ENCODE assay signal across 8 mouse cellular contexts in the genomic region with DNA sequence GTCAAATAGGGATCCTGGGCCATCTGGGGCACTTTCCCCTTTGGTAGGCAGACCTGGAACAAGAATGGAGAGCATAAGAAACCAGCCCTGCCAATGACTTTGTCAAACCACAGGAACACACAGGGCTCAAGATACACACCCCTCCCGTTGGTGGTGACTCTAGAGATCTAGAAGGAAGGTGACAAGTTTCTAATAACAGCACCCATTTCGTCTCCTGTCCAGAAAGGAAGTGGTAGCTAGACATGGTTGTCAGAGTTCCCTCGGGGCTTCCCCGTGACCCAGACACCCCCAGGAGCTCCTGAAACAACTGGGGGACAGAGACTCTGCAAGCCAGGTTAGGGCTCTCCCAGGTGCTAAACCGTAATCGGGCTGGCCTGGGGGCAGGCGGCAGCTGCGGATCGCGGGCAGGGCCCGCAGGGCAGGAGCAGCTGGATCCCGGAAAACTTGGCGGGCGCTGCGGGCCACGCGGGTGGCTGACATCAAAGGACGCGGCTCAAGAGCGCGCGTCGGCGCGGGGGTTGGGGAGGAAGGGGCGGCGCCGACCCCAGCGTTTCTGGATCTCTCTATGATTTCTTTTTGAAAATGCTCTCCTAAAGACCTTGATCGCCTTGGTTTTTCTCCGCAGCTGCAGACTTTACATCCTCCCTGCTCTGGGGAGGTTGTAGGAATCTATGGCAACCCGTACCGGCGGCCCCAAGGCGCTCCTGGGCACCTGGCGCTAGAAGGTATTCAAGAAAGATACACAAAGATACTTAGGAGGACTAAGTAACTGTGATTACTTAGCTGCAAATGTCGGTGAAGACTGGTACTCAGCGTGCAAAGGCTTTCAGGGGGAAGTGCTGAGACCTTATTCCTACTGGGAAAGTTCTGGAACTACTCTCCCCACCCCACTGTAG.
A peak's percentile ranks its signal among the peaks of the same experiment; 100 is the strongest.
DNase-seq lines count a peak whose midpoint lies in the region; ATAC-seq lines count a peak whose summit lies in the region.

No protein-coding gene starts in this region.

- peak overlapping the region; percentile 57 for H3K4me3 ChIP-seq in hindbrain, embryonic 10.5 days
- H3K4me3 ChIP-seq in liver, embryonic 15.5 days (replicated peaks): peak overlapping the region; percentile 26
- peak overlapping the region; percentile 45 for H3K4me3 ChIP-seq in neural tube, embryonic 15.5 days (replicated peaks)

- H3K27ac ChIP-seq in hindbrain, embryonic 10.5 days: peak overlapping the region; percentile 81
- H3K27ac ChIP-seq in liver, embryonic 15.5 days (replicated peaks): no peak overlapping the region
- no peak overlapping the region for H3K27ac ChIP-seq in neural tube, embryonic 15.5 days (replicated peaks)

- H3K4me1 ChIP-seq in hindbrain, embryonic 10.5 days (replicated peaks): peaks cover 23% of the 10 kb centered on the region
- no peaks in the 10 kb centered on the region for H3K4me1 ChIP-seq in liver, embryonic 15.5 days (replicated peaks)
- H3K4me1 ChIP-seq in neural tube, embryonic 15.5 days: peaks cover 10% of the 10 kb centered on the region

- DNase-seq in cerebellum, postnatal 10 days: peak; percentile 58 to 69
- no peak for DNase-seq in cerebellum, adult 11 months
- peak; percentile 7 to 22 for DNase-seq in spleen, postnatal 10 days (ENCODE audit: low spot score in 2 of 2)
- DNase-seq in spleen, postnatal 14 days (ENCODE audit: low spot score in 2 of 2): no peak
- DNase-seq in hindbrain, embryonic 10.5 days (ENCODE audit: low spot score): peak; percentile 50

- peaks cover 35% of the 10 kb centered on the region for H3K27me3 ChIP-seq in hindbrain, embryonic 10.5 days (ENCODE audit: insufficient read depth, poor library complexity, severe bottlenecking)
- H3K27me3 ChIP-seq in liver, embryonic 15.5 days: peaks cover 25% of the 10 kb centered on the region
- peaks cover 8% of the 10 kb centered on the region; the same call in 1 of the 2 replicates for H3K27me3 ChIP-seq in neural tube, embryonic 15.5 days (replicated peaks)

- no peak for ATAC-seq in liver, embryonic 15.5 days (ENCODE audit: insufficient read depth)
- peak; percentile 57; the same call in 1 of the 2 replicates for ATAC-seq in neural tube, embryonic 15.5 days (ENCODE audit: low FRiP score)
- no peak for ATAC-seq in erythroblast, adult 5-6 weeks (replicated peaks; ENCODE audit: low FRiP score, poor library complexity, severe bottlenecking)

- H3K9ac ChIP-seq in liver, embryonic 15.5 days: no peak overlapping the region
- H3K9ac ChIP-seq in neural tube, embryonic 15.5 days (replicated peaks): peak overlapping the region; percentile 41

- H3K36me3 ChIP-seq in hindbrain, embryonic 10.5 days: no peaks in the 10 kb centered on the region
- H3K36me3 ChIP-seq in liver, embryonic 15.5 days (replicated peaks): no peaks in the 10 kb centered on the region
- no peaks in the 10 kb centered on the region for H3K36me3 ChIP-seq in neural tube, embryonic 15.5 days

- 2% methylated on average over 38 of the region's 38 CpGs for WGBS in hindbrain, embryonic 10.5 days
- 1% methylated on average over 38 of the region's 38 CpGs for WGBS in liver, embryonic 15.5 days (ENCODE audit: insufficient replicate concordance)
- 4% methylated on average over 38 of the region's 38 CpGs for WGBS in neural tube, embryonic 15.5 days

- no peaks in the 10 kb centered on the region for H3K9me3 ChIP-seq in hindbrain, embryonic 10.5 days
- no peaks in the 10 kb centered on the region for H3K9me3 ChIP-seq in liver, embryonic 15.5 days (replicated peaks)
- no peaks in the 10 kb centered on the region for H3K9me3 ChIP-seq in neural tube, embryonic 15.5 days (replicated peaks)

- H3K4me2 ChIP-seq in liver, embryonic 15.5 days: peak overlapping the region; percentile 62
- H3K4me2 ChIP-seq in neural tube, embryonic 15.5 days: peak overlapping the region; percentile 94

Comparison
In these comparisons a context has a peak if more than half of its experiments do, and no peak if none do; other contexts are left out.
1. DNase-seq: peak in cerebellum, postnatal 10 days (2 of 2), spleen, postnatal 10 days (2 of 2) and hindbrain, embryonic 10.5 days (single experiment); none in cerebellum, adult 11 months (single experiment) and spleen, postnatal 14 days (0 of 2).
2. Peak in every context shown above with its lines, with median percentiles within 50 percentile points of each other: H3K4me3 ChIP-seq.